Comparison of ENCODE assay signal across 30 mouse cellular contexts in the genomic region with DNA sequence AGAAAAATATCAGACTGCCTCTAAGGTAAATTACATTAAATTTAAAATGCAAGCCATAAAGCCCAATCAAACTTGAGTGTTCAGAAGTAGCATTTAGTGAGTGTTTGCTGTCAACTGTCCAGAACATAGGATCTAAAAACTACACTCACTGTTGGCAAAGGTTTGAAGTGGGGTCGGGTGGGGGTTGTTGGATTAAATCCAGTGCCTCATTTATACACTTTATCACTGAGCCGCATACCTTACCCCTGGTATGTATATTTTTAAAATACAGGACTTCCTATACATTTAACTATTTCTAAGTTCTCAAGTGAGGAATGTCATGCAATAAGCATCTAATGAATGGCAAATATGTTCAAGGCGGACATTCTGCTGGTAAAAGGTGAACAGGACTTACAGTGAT.
"Had no signal": no experiment of that assay in that cellular context is flagged by ENCODE, and none has a peak within 500 bp of the region (broad histone marks: within the 10 kb centered on the region; RNA-seq: fewer than 3 reads in every experiment).

No protein-coding gene starts in this region.

- H3K4me2 ChIP-seq: limb, embryonic 12.5 days; limb, embryonic 13.5 days; limb, embryonic 15.5 days; liver, embryonic 11.5 days; liver, embryonic 12.5 days; liver, embryonic 13.5 days; liver, embryonic 15.5 days; midbrain, embryonic 11.5 days; midbrain, embryonic 12.5 days; midbrain, embryonic 13.5 days; midbrain, embryonic 15.5 days; neural tube, embryonic 12.5 days had no signal

- H3K4me3 ChIP-seq: left cerebral cortex, adult 2 months; limb, embryonic 10.5 days; limb, embryonic 12.5 days; limb, embryonic 13.5 days; limb, embryonic 15.5 days; liver, embryonic 12.5 days; liver, embryonic 13.5 days; liver, embryonic 15.5 days; megakaryocyte, embryonic 14.5 days; midbrain, embryonic 10.5 days; midbrain, embryonic 12.5 days; midbrain, embryonic 13.5 days; midbrain, embryonic 15.5 days; myocyte; neural tube, embryonic 12.5 days had no signal

- DNase-seq: layer of hippocampus, postnatal 36 days; left cerebral cortex, postnatal 4 days; liver; liver, embryonic 13.5 days; liver, postnatal 0 days; lung, adult 18-20 months; lung, postnatal 10 days; lung, postnatal 14 days; lung, postnatal 36 days; lung, postnatal 4 days; midbrain, embryonic 14.5 days had no signal

- H3K4me1 ChIP-seq: limb, embryonic 10.5 days; limb, embryonic 12.5 days; limb, embryonic 13.5 days; limb, embryonic 15.5 days; liver, embryonic 12.5 days; liver, embryonic 13.5 days; liver, embryonic 15.5 days; midbrain, embryonic 10.5 days; midbrain, embryonic 12.5 days; midbrain, embryonic 13.5 days; midbrain, embryonic 15.5 days; neural tube, embryonic 12.5 days had no signal

- H3K27ac ChIP-seq: left cerebral cortex, adult 2 months; limb, embryonic 10.5 days; limb, embryonic 12.5 days; limb, embryonic 13.5 days; limb, embryonic 15.5 days; liver, embryonic 12.5 days; liver, embryonic 13.5 days; liver, embryonic 14.5 days; liver, embryonic 15.5 days; macrophage; midbrain, embryonic 10.5 days; midbrain, embryonic 12.5 days; midbrain, embryonic 13.5 days; midbrain, embryonic 15.5 days; neural tube, embryonic 12.5 days had no signal

- H3K36me3 ChIP-seq: limb, embryonic 10.5 days; limb, embryonic 12.5 days; limb, embryonic 13.5 days; limb, embryonic 15.5 days; liver, embryonic 12.5 days; liver, embryonic 13.5 days; liver, embryonic 15.5 days; midbrain, embryonic 10.5 days; midbrain, embryonic 12.5 days; midbrain, embryonic 13.5 days; midbrain, embryonic 15.5 days; neural tube, embryonic 12.5 days had no signal

- ATAC-seq: liver, embryonic 12.5 days; liver, postnatal 0 days; midbrain, embryonic 13.5 days; midbrain, embryonic 15.5 days; midbrain, embryonic 16.5 days had no signal

- H3K9ac ChIP-seq: limb, embryonic 12.5 days; limb, embryonic 13.5 days; limb, embryonic 15.5 days; liver, embryonic 12.5 days; liver, embryonic 13.5 days; liver, embryonic 14.5 days; liver, embryonic 15.5 days; liver, postnatal 0 days; midbrain, embryonic 12.5 days; midbrain, embryonic 13.5 days; midbrain, embryonic 15.5 days; neural tube, embryonic 12.5 days had no signal

- H3K9me3 ChIP-seq: limb, embryonic 10.5 days; limb, embryonic 12.5 days; limb, embryonic 13.5 days; limb, embryonic 15.5 days; liver, embryonic 12.5 days; liver, embryonic 13.5 days; liver, embryonic 15.5 days; megakaryocyte, embryonic 14.5 days; midbrain, embryonic 10.5 days; midbrain, embryonic 12.5 days; midbrain, embryonic 13.5 days; midbrain, embryonic 15.5 days; neural tube, embryonic 12.5 days had no signal

- H3K27me3 ChIP-seq: limb, embryonic 12.5 days; limb, embryonic 13.5 days; limb, embryonic 15.5 days; liver, embryonic 12.5 days; liver, embryonic 13.5 days; liver, embryonic 15.5 days; megakaryocyte, embryonic 14.5 days; midbrain, embryonic 12.5 days; midbrain, embryonic 13.5 days; midbrain, embryonic 15.5 days; neural tube, embryonic 12.5 days had no signal
